Mouse (Mus musculus): ENCODE data around the gene Ikbip.

The Ikbip gene

GRCm38 (mm10) chr10:91116958-91117357, 34.2 kb downstream of the Ikbip start:
- no peak for DNase-seq (ENCODE audit: low spot score in 2 of 2)

GRCm38 (mm10) chr10:91122646-91123045, 39.9 kb downstream of the Ikbip start:
- no peak for DNase-seq (ENCODE audit: low spot score in 2 of 2)

- DNase-seq (ENCODE audit: low spot score in 2 of 2) = peak in 1 of 2 experiments; percentile 68
Measured at GRCm38 (mm10) chr10:91123281-91123827, 40.6 kb downstream of the Ikbip start.

- peak; percentile 97 to 100 for DNase-seq (ENCODE audit: low spot score in 2 of 2)
Measured at GRCm38 (mm10) chr10:91123828-91124822, 41.4 kb downstream of the Ikbip start, which contains the start of gene Slc25a3. Gene Slc25a3 (minus strand): TSS chr10:91124059.

- no peak for DNase-seq (ENCODE audit: low spot score in 2 of 2)
Measured at GRCm38 (mm10) chr10:91126618-91127355, 44.0 kb downstream of the Ikbip start.

- DNase-seq (ENCODE audit: low spot score in 2 of 2) = no peak
Measured at GRCm38 (mm10) chr10:91127395-91127794, 44.7 kb downstream of the Ikbip start.

- DNase-seq (ENCODE audit: low spot score in 2 of 2) = no peak
Measured at GRCm38 (mm10) chr10:91128551-91129160, 45.9 kb downstream of the Ikbip start.

GRCm38 (mm10) chr10:91130792-91131191, 48.1 kb downstream of the Ikbip start:
- DNase-seq (ENCODE audit: low spot score in 2 of 2) = no peak

GRCm38 (mm10) chr10:91131565-91131964, 48.8 kb downstream of the Ikbip start:
- DNase-seq (ENCODE audit: low spot score in 2 of 2) = no peak

- no peak for DNase-seq (ENCODE audit: low spot score in 2 of 2)
Measured at GRCm38 (mm10) chr10:91135302-91135972, 52.7 kb downstream of the Ikbip start.

- no peak for DNase-seq (ENCODE audit: low spot score in 2 of 2)
Measured at GRCm38 (mm10) chr10:91137400-91137799, 54.7 kb downstream of the Ikbip start.

GRCm38 (mm10) chr10:91138317-91138716, 55.6 kb downstream of the Ikbip start:
- DNase-seq (ENCODE audit: low spot score in 2 of 2) = no peak

- no peak for DNase-seq (ENCODE audit: low spot score in 2 of 2)
Measured at GRCm38 (mm10) chr10:91139148-91139766, 56.5 kb downstream of the Ikbip start.

GRCm38 (mm10) chr10:91141564-91141963, 58.8 kb downstream of the Ikbip start:
- DNase-seq (ENCODE audit: low spot score in 2 of 2) = no peak

- peak in 1 of 2 experiments; percentile 28 for DNase-seq (ENCODE audit: low spot score in 2 of 2)
Measured at GRCm38 (mm10) chr10:91142654-91143191, 60.0 kb downstream of the Ikbip start.

- no peak for DNase-seq (ENCODE audit: low spot score in 2 of 2)
Measured at GRCm38 (mm10) chr10:91143313-91144230, 60.8 kb downstream of the Ikbip start.

- no peak for DNase-seq (ENCODE audit: low spot score in 2 of 2)
Measured at GRCm38 (mm10) chr10:91145413-91145812, 62.7 kb downstream of the Ikbip start.

Data from spleen, postnatal 10 days (tissue).